Mouse (Mus musculus): ENCODE results near the gene Gm17655. TPM values are rescaled to one million over a fixed set of nuclear protein-coding genes. Genes with fewer than 3 reads are reported as not detected.
A peak's percentile ranks its signal among the peaks of the same experiment; 100 is the strongest.
"Not testable (repeated sequence)": the region's sequence is repeated elsewhere in the genome, so short reads cannot be mapped to it uniquely, and the experiment has no call there.

Gm17655 gene
- polyA plus RNA-seq, 1 experiment from 2014 or later: 5.5 TPM

GRCm38 (mm10) chr5:110100921-110101631 lies 28.8 kb upstream of the Gm17655 start:
- Histone ChIP-seq H3K9me3 (no peaks in the 10 kb centered on the region), H3K36me3 (peaks cover 39% of the 10 kb centered on the region), H3K4me3 (peak overlapping the region; percentile 59), H3K27ac (peak overlapping the region; percentile 52), H3K27me3 (ENCODE audit: insufficient read depth, poor library complexity, severe bottlenecking) (peaks cover 34% of the 10 kb centered on the region), H3K4me1 (peaks cover 25% of the 10 kb centered on the region)
- peak; percentile 75 for DNase-seq (ENCODE audit: low spot score)
- WGBS: 1% methylated on average over 37 of the region's 37 CpGs

GRCm38 (mm10) chr5:110099656-110100580 lies 27.6 kb upstream of the Gm17655 start, which contains the start of gene Plcxd1:
Gene Plcxd1 (plus strand): TSS chr5:110099969.
- Histone ChIP-seq H3K4me1 (peaks cover 27% of the 10 kb centered on the region), H3K36me3 (peaks cover 27% of the 10 kb centered on the region), H3K27me3 (ENCODE audit: insufficient read depth, poor library complexity, severe bottlenecking) (peaks cover 34% of the 10 kb centered on the region), H3K27ac (no peak within 1 kb of the TSS), H3K9me3 (no peaks in the 10 kb centered on the region), H3K4me3 (peak within 1 kb of the TSS; percentile 59)
- no peak for DNase-seq (ENCODE audit: low spot score)
- WGBS: 4% methylated on average over 25 of the region's 25 CpGs

- WGBS: 41% methylated on average over 1 of the region's 1 CpGs
- no peak overlapping the region for H3K4me3 ChIP-seq
- DNase-seq (ENCODE audit: low spot score): no peak
- H3K36me3 ChIP-seq: peaks cover 18% of the 10 kb centered on the region
- H3K9me3 ChIP-seq: no peaks in the 10 kb centered on the region
- H3K27ac ChIP-seq: no peak overlapping the region
- peaks cover 34% of the 10 kb centered on the region for H3K27me3 ChIP-seq (ENCODE audit: insufficient read depth, poor library complexity, severe bottlenecking)
- peaks cover 28% of the 10 kb centered on the region for H3K4me1 ChIP-seq
These were observed 26.7 kb upstream of the Gm17655 start for GRCm38 (mm10) chr5:110098991-110099477.

GRCm38 (mm10) chr5:110094847-110095213 lies 22.5 kb upstream of the Gm17655 start:
- H3K27ac ChIP-seq: peak overlapping the region; percentile 89
- H3K4me3 ChIP-seq: peak overlapping the region; percentile 69
- peaks cover 12% of the 10 kb centered on the region for H3K27me3 ChIP-seq (ENCODE audit: insufficient read depth, poor library complexity, severe bottlenecking)
- 7% methylated on average over 4 of the region's 4 CpGs for WGBS
- DNase-seq (ENCODE audit: low spot score): no peak
- H3K9me3 ChIP-seq: no peaks in the 10 kb centered on the region
- peaks cover 4% of the 10 kb centered on the region; the same call in 1 of the 2 replicates for H3K4me1 ChIP-seq
- H3K36me3 ChIP-seq: no peaks in the 10 kb centered on the region

- DNase-seq (ENCODE audit: low spot score): peak; percentile 95
These were observed 21.9 kb upstream of the Gm17655 start, which contains the start of gene Gm35315 for GRCm38 (mm10) chr5:110094030-110094846. Gene Gm35315 (minus strand): TSS chr5:110094420.

GRCm38 (mm10) chr5:110091546-110091945 lies 19.2 kb upstream of the Gm17655 start:
- Histone ChIP-seq H3K27me3 (ENCODE audit: insufficient read depth, poor library complexity, severe bottlenecking) (no peaks in the 10 kb centered on the region), H3K4me1 (peaks cover 4% of the 10 kb centered on the region; the same call in 1 of the 2 replicates), H3K27ac (no peak overlapping the region), H3K36me3 (no peaks in the 10 kb centered on the region), H3K9me3 (no peaks in the 10 kb centered on the region), H3K4me3 (no peak overlapping the region)
- 71% methylated on average over 2 of the region's 2 CpGs for WGBS
- DNase-seq (ENCODE audit: low spot score): no peak

More at GRCm38 (mm10) chr5:110094030-110094846, 21.9 kb upstream of the Gm17655 start, which contains the start of gene Gm35315:
- Histone ChIP-seq H3K4me3 (peak within 1 kb of the TSS; percentile 69), H3K27ac (peak within 1 kb of the TSS; percentile 89), H3K36me3 (no peaks in the 10 kb centered on the region), H3K9me3 (no peaks in the 10 kb centered on the region), H3K4me1 (peaks cover 4% of the 10 kb centered on the region; the same call in 1 of the 2 replicates), H3K27me3 (ENCODE audit: insufficient read depth, poor library complexity, severe bottlenecking) (peaks cover 8% of the 10 kb centered on the region)
- WGBS: 2% methylated on average over 25 of the region's 25 CpGs

GRCm38 (mm10) chr5:110086161-110086866 lies 14.0 kb upstream of the Gm17655 start:
- peak; percentile 82 for DNase-seq (ENCODE audit: low spot score)
- WGBS: 21% methylated on average over 14 of the region's 14 CpGs
- no peaks in the 10 kb centered on the region for H3K36me3 ChIP-seq
- H3K27me3 ChIP-seq (ENCODE audit: insufficient read depth, poor library complexity, severe bottlenecking): no peaks in the 10 kb centered on the region
- no peak overlapping the region for H3K27ac ChIP-seq
- 0 out of 2 replicates have a peak, but pooled peaks cover 3% of the 10 kb centered on the region for H3K4me1 ChIP-seq
- no peaks in the 10 kb centered on the region for H3K9me3 ChIP-seq
- peak overlapping the region; percentile 40 for H3K4me3 ChIP-seq

GRCm38 (mm10) chr5:110082961-110083360 lies 10.6 kb upstream of the Gm17655 start:
- H3K36me3 ChIP-seq: peaks cover 9% of the 10 kb centered on the region
- H3K4me1 ChIP-seq: 0 out of 2 replicates have a peak, but pooled peaks cover 3% of the 10 kb centered on the region
- peaks cover 17% of the 10 kb centered on the region for H3K9me3 ChIP-seq
- H3K4me3 ChIP-seq: no peak overlapping the region
- H3K27me3 ChIP-seq (ENCODE audit: insufficient read depth, poor library complexity, severe bottlenecking): no peaks in the 10 kb centered on the region
- no peak for DNase-seq (ENCODE audit: low spot score)
- no peak overlapping the region for H3K27ac ChIP-seq
- 73% methylated on average over 4 of the region's 4 CpGs for WGBS

- WGBS: 1% methylated on average over 19 of the region's 19 CpGs
- H3K27ac ChIP-seq: peak overlapping the region; percentile 86
- H3K36me3 ChIP-seq: no peaks in the 10 kb centered on the region
- H3K9me3 ChIP-seq: no peaks in the 10 kb centered on the region
- no peaks in the 10 kb centered on the region for H3K27me3 ChIP-seq (ENCODE audit: insufficient read depth, poor library complexity, severe bottlenecking)
- no peaks in the 10 kb centered on the region for H3K4me1 ChIP-seq
- peak; percentile 92 for DNase-seq (ENCODE audit: low spot score)
- peak overlapping the region; percentile 77 for H3K4me3 ChIP-seq
These were observed 14.5 kb downstream of the Gm17655 start for GRCm38 (mm10) chr5:110057637-110058408.

- peak; percentile 77 for DNase-seq (ENCODE audit: low spot score)
- H3K9me3 ChIP-seq; H3K4me1 ChIP-seq; H3K27ac ChIP-seq; H3K36me3 ChIP-seq; H3K27me3 ChIP-seq (ENCODE audit: insufficient read depth, poor library complexity, severe bottlenecking): not testable (repeated sequence)
- WGBS: 45% methylated on average over 8 of the region's 8 CpGs
- peak overlapping the region; percentile 29; the same call in 1 of the 2 replicates for H3K4me3 ChIP-seq
These were observed 48.5 kb downstream of the Gm17655 start for GRCm38 (mm10) chr5:110023694-110024427.

- Histone ChIP-seq H3K9me3 (no peaks in the 10 kb centered on the region), H3K4me1 (no peaks in the 10 kb centered on the region), H3K4me3 (peak overlapping the region; percentile 29), H3K36me3 (no peaks in the 10 kb centered on the region), H3K27me3 (ENCODE audit: insufficient read depth, poor library complexity, severe bottlenecking) (no peaks in the 10 kb centered on the region), H3K27ac (no peak overlapping the region)
- DNase-seq (ENCODE audit: low spot score): no peak
- 36% methylated on average over 9 of the region's 9 CpGs for WGBS
These were observed 49.0 kb downstream of the Gm17655 start for GRCm38 (mm10) chr5:110023273-110023672.
